Mouse (Mus musculus) neural tube, embryonic 11.5 days (tissue): Measurements from ENCODE around the gene Nr3c2. TPM values are rescaled to one million over a fixed set of nuclear protein-coding genes. Genes with fewer than 3 reads are reported as not detected.

ENCODE experiments used
- ATAC-seq: fragments of 200-750 bp; cut with Nextera tagmentation; 2 replicates; pipeline ENCODE4 v1.8.0; 2017; ENCODE audit warnings: moderate number of reproducible peaks, mild to moderate bottlenecking, moderate TSS enrichment, moderate library complexity; ENCODE audit not compliant: insufficient read depth, low FRiP score, low TSS enrichment
- DNase-seq: peaks from one replicate; pipeline ENCODE4 v3.0.0-alpha.2; 2015; ENCODE audit warnings: low spot score
- H3K27ac ChIP-seq: fragments of 300-500 bp; sonication (generic); 2 replicates; pipeline ENCODE4 v1.5.1; 2014; ENCODE audit warnings: low read depth, mild to moderate bottlenecking, low read length
- H3K27me3 ChIP-seq: fragments of 300-500 bp; sonication (generic); 2 replicates; pipeline ENCODE4 v1.6.1; 2014; ENCODE audit warnings: mild to moderate bottlenecking, low read length, mixed read lengths; ENCODE audit not compliant: control insufficient read depth, insufficient read depth
- H3K36me3 ChIP-seq: fragments of 300-500 bp; sonication (generic); 2 replicates; pipeline ENCODE4 v1.6.1; 2014; ENCODE audit warnings: mild to moderate bottlenecking, low read length, moderate library complexity, mixed read lengths; ENCODE audit not compliant: control insufficient read depth, insufficient read depth
- H3K4me1 ChIP-seq: fragments of 300-500 bp; sonication (generic); 2 replicates; pipeline ENCODE4 v1.6.1; 2014; ENCODE audit warnings: low read length, mixed read lengths; ENCODE audit not compliant: control insufficient read depth, insufficient read depth
- H3K4me2 ChIP-seq: fragments of 300-500 bp; sonication (generic); 2 replicates; pipeline ENCODE4 v1.6.1; 2014; ENCODE audit warnings: low read depth, mild to moderate bottlenecking, moderate library complexity
- H3K4me3 ChIP-seq: fragments of 300-500 bp; sonication (generic); 2 replicates; pipeline ENCODE4 v1.5.1; 2014; ENCODE audit warnings: low read depth, low read length
- H3K9ac ChIP-seq: fragments of 300-500 bp; sonication (generic); 2 replicates; pipeline ENCODE4 v1.6.1; 2014; ENCODE audit warnings: mild to moderate bottlenecking, low read length
- H3K9me3 ChIP-seq: fragments of 300-500 bp; sonication (generic); 2 replicates; pipeline ENCODE4 v1.6.1; 2016; ENCODE audit warnings: low read length; ENCODE audit not compliant: control insufficient read depth
- WGBS: fragments of 180-500 bp; shearing (Covaris S2); extraction: QIAGEN DNeasy Blood & Tissue Kit; methylation state at CpG from one replicate; pipeline ENCODE4 v1.1.7; 2014; 5-methylcytosine and 5-hydroxymethylcytosine counted together
- polyA plus RNA-seq: library from polyadenylated mRNA; unstranded; fragments of >200 nt; fragmentation: Nextera tagmentation; extraction: Ambion mirVana; gene quantifications from 2 replicates; pipeline ENCODE4 v1.2.1, GENCODE M21; 2014

The Nr3c2 gene
- polyA plus RNA-seq, result 1.2 and 1.5 TPM in 2 replicates

DNA sequence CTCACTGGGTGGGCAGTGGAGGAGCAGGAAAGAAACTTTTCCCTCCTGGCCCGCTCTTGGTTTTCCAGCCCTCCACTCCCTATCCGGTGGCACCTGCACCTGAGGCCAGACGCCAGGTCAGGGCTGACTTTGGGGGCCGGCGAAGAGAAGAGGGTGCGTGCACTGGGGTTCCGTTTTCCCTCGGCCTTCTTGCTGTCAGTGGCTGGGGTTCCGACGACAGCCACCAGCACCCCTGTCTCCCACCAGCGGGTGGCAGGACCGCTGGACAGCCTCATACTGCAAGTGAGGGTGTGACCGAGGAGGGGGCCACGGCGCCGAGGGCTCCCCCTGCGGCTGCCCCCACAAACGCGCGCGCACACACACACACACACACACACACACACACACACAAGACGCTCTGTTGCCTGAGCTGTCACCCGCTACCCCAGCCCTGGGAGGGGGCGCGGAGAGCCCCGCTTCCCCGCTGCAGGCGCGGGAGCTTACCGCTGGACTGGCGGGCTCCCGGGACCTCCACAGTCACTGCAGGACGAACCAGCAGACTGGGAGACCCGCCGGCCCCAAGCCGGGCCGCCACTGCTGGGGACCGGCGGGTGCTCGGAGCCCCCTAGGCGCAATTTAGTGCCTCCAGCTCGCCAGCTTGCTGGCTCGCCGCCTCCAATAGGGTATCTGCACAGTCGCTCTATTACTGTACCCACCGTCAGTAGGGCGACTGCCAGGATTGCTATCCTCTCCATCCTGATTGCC, at the start of gene Nr3c2:
Gene Nr3c2, plus strand, starts transcription at position 32 of the 744 bp plus-strand sequence.
- Histone ChIP-seq H3K4me2 (peak within 1 kb of the TSS; percentile 99), H3K4me3 (peak within 1 kb of the TSS; percentile 50), H3K27me3 (peaks cover 30% of the 10 kb centered on the region), H3K9ac (peak within 1 kb of the TSS; percentile 54), H3K9me3 (no peaks in the 10 kb centered on the region), H3K27ac (no peak within 1 kb of the TSS), H3K4me1 (peaks cover 8% of the 10 kb centered on the region), H3K36me3 (no peaks in the 10 kb centered on the region)
- DNase-seq (peak; percentile 51), ATAC-seq (peak; percentile 3; the same call in 1 of the 2 replicates)
- 0% methylated on average over 29 of the region's 47 CpGs for WGBS

DNA sequence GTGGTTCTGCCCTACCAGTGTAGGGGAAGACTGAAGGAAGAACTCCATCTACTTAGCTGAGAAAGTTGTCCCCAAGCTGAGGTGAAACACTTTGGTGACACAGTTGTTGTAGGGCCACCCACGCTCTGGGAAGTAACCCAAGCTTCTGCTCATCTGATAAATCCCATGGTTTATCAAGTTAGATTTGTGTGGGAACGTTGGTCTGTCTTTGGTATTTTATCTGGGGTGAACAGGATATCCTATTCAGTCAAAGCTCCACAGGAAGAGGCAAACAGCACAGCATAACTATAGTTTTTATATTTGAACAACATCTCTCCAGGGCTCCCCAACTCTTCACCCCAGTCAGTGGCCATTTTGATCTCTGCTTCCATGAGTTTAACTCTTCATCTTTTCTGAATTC, 40.7 kb upstream of the Nr3c2 start:
- 86% methylated on average over 2 of the region's 2 CpGs for WGBS
- Histone ChIP-seq H3K36me3 (no peaks in the 10 kb centered on the region), H3K27me3 (no peaks in the 10 kb centered on the region), H3K9me3 (no peaks in the 10 kb centered on the region), H3K9ac (no peak overlapping the region), H3K27ac (no peak overlapping the region), H3K4me1 (no peaks in the 10 kb centered on the region), H3K4me3 (no peak overlapping the region), H3K4me2 (no peak overlapping the region)
- ATAC-seq, result no peak
- no peak for DNase-seq

GRCm38 (mm10) chr8:76859709-76860108, 39.5 kb upstream of the Nr3c2 start:
- Histone ChIP-seq H3K9me3 (no peaks in the 10 kb centered on the region), H3K4me2 (no peak overlapping the region), H3K9ac (no peak overlapping the region), H3K36me3 (no peaks in the 10 kb centered on the region), H3K4me1 (no peaks in the 10 kb centered on the region), H3K4me3 (no peak overlapping the region), H3K27me3 (no peaks in the 10 kb centered on the region), H3K27ac (no peak overlapping the region)
- no peak for ATAC-seq
- DNase-seq, result no peak

GRCm38 (mm10) chr8:76863066-76863465, 36.2 kb upstream of the Nr3c2 start:
- Histone ChIP-seq H3K36me3 (no peaks in the 10 kb centered on the region), H3K4me2 (no peak overlapping the region), H3K27me3 (no peaks in the 10 kb centered on the region), H3K9me3 (no peaks in the 10 kb centered on the region), H3K27ac (no peak overlapping the region), H3K4me1 (no peaks in the 10 kb centered on the region), H3K9ac (no peak overlapping the region), H3K4me3 (no peak overlapping the region)
- WGBS, result 100% methylated on average over 1 of the region's 1 CpGs
- ATAC-seq (no peak), DNase-seq (no peak)

DNA sequence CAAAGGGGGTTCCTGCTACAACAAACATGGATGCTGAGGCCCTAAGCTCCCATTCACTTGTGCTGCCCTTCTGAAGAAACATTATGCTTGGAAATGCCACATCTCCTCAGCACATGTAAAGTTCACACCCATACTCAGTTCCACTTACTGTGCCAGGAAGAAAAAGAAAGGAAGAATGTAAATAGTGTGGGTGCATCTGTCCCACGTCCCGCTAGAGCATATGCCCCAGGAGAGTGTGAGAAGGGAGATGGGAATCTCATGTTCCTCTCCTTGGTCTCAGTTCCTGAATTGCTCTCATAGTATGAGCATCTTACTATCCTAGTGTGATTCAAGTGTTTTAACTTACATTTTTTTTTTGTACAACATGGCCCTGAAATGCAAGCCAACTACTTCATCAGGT, 22.4 kb upstream of the Nr3c2 start:
- H3K27ac ChIP-seq, result no peak overlapping the region
- no peaks in the 10 kb centered on the region for H3K27me3 ChIP-seq
- H3K9me3 ChIP-seq, result no peaks in the 10 kb centered on the region
- ATAC-seq, result no peak
- no peak overlapping the region for H3K4me2 ChIP-seq
- no peak overlapping the region for H3K4me3 ChIP-seq
- no peak for DNase-seq
- no peak overlapping the region for H3K9ac ChIP-seq
- WGBS, result 86% methylated on average over 2 of the region's 2 CpGs
- no peaks in the 10 kb centered on the region for H3K4me1 ChIP-seq
- no peaks in the 10 kb centered on the region for H3K36me3 ChIP-seq

DNA sequence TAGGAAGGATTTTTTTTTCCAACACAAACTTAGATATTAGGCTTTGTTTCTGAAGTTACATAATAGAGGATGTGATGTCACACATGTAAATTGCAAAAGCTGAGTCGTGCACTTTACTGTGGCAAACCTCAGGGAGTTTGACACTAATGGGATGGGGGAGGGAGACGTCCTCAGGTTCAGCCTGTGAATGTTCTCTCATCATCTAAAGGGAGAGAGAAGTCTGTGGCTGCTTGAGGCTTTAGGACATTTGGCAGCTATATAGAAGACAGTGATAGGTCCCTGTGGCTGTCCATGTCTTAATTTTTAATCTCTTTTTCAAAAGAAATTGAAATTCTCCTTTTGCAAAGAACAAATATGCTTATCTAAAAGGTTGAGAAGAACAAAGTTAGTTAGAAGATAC, 2.2 kb upstream of the Nr3c2 start:
- WGBS, result 4% methylated on average over 2 of the region's 2 CpGs
- ATAC-seq (no peak), DNase-seq (no peak)
- H3K27ac ChIP-seq, result no peak overlapping the region
- H3K9me3 ChIP-seq, result no peaks in the 10 kb centered on the region
- no peak overlapping the region for H3K9ac ChIP-seq
- H3K4me2 ChIP-seq, result no peak overlapping the region
- peaks cover 22% of the 10 kb centered on the region for H3K27me3 ChIP-seq
- no peaks in the 10 kb centered on the region for H3K36me3 ChIP-seq
- no peak overlapping the region for H3K4me3 ChIP-seq
- peaks cover 5% of the 10 kb centered on the region; the same call in 1 of the 2 replicates for H3K4me1 ChIP-seq

- Histone ChIP-seq H3K36me3 (no peaks in the 10 kb centered on the region), H3K9ac (peak overlapping the region; percentile 54), H3K27ac (no peak overlapping the region), H3K27me3 (peaks cover 30% of the 10 kb centered on the region), H3K9me3 (no peaks in the 10 kb centered on the region), H3K4me2 (peak overlapping the region; percentile 99), H3K4me3 (peak overlapping the region; percentile 50), H3K4me1 (peaks cover 8% of the 10 kb centered on the region)
- WGBS, result under 1% methylated on average over 42 of the region's 60 CpGs
- peak; percentile 75 for DNase-seq
- ATAC-seq, result peak; percentile 13
Measured at GRCm38 (mm10) chr8:76898721-76899410, 376 bp upstream of the Nr3c2 start.

GRCm38 (mm10) chr8:76900155-76901141, 1.2 kb downstream of the Nr3c2 start:
- Histone ChIP-seq H3K4me2 (peak overlapping the region; percentile 99), H3K27ac (no peak overlapping the region), H3K9ac (peak overlapping the region; percentile 45; the same call in 1 of the 2 replicates), H3K4me1 (peaks cover 8% of the 10 kb centered on the region), H3K36me3 (no peaks in the 10 kb centered on the region), H3K4me3 (peak overlapping the region; percentile 50), H3K27me3 (peaks cover 30% of the 10 kb centered on the region), H3K9me3 (no peaks in the 10 kb centered on the region)
- under 1% methylated on average over 58 of the region's 58 CpGs for WGBS
- DNase-seq (peak; percentile 51), ATAC-seq (no peak)
